Mouse (Mus musculus): ENCODE measurements around the gene Ccdc85b.
"Not testable (repeated sequence)": the region's sequence is repeated elsewhere in the genome, so short reads cannot be mapped to it uniquely, and the experiment has no call there.

Gene Ccdc85b

DNA sequence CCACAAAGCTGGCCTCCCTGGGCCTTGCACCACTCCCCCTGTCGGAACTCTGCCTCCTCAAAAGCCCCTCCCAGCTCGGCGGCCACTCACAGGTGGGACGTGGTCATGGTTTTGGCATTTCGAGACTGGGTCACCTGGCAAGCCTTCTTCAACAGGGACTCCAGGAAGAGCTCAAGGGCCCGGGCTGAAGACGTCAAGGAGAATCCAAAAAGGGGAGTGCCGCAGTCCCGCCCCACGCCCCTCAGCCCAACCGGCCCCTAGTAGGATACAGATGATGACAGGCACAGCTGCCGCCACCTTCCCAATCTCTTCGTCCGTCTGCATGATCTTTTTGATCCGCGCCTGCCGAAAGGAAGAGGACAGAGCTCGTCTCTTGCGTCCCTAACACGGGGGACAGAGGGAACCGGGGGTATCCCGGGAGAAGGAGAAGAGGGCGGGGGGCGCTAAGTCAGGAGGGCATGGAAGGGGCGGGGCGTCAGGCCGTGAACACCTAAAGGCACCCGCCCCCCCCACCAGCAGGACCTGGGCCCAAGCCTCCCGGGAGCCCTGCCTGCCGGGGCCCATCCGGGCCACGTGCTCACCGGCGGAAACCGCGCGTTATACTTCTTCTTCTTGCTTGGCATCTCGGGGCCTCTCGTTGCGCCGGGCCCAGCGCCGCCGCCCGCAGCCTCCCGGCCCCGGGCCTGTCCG lies 33.5 kb downstream of the Ccdc85b start:
- DNase-seq (ENCODE audit: low spot score): peak; percentile 50

- no peak for DNase-seq (ENCODE audit: low spot score)
Observed at GRCm38 (mm10) chr19:5423561-5423960, 34.1 kb downstream of the Ccdc85b start.

DNA sequence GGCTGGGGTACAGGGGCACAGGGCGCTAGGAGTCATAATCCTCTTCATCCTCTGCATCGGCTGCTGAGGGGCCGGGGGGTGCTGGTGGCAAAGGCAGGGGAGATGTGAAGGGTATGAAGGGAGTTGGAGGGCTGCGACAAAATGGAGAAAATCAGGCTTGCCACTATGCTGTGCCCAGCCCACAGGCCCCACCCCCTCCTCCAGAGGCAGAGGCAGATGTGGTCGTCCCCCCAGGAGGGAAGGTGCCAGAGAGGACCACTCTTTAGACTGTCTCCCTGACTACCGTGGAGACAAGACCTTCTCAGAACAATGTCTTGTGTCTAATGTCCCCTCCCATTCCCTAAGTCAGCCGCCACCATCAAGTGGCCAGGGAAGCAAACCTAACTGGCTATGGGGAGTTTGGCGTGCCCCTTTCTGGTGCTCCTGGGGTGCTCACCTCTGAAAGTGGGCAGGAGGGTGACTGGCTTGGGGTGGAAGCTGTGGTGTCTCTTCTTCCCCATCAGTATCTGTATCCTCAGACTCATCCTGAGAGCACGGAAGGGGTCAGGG lies 34.7 kb downstream of the Ccdc85b start:
- DNase-seq (ENCODE audit: low spot score): no peak

DNA sequence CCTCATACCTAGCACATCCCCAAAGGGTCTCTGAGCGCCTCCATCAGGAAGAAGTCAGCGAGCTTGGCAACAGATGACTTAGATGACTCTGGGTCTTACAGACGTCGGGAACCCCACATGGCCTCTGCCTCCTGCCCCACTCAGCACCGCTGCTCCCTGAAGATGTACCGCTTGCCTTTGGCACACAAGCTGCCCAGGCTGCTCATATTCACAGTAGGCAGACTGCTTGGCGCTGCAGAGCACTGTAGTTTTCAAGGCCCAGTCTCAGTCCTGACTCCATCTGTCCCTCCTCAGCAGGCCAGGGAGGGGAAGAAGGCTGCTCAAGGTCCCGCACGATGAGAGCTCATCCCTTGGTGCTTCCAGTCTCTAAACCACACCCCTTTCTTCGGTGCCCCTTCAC lies 35.4 kb downstream of the Ccdc85b start:
- no peak for DNase-seq (ENCODE audit: low spot score)

DNA sequence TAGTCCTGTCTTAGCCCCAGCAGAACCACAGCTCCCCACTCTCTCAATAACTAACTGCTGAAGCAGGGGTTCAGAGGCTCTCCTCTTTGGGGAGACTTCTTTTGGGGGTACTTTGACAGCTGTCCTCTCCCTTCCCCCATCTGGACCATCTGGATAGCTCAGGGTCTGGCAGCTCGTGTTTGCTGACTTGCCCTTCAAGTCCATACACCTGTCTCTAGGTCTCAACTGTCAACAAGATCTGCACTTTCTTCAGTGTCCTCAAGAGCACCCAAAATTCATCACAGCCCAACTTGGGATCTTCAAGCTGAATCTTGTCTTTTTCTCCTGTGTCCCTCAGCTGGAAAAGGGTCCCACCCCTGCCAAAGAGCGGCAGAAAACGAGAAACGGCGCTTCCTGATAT lies 35.9 kb downstream of the Ccdc85b start:
- no peak for DNase-seq (ENCODE audit: low spot score)

DNA sequence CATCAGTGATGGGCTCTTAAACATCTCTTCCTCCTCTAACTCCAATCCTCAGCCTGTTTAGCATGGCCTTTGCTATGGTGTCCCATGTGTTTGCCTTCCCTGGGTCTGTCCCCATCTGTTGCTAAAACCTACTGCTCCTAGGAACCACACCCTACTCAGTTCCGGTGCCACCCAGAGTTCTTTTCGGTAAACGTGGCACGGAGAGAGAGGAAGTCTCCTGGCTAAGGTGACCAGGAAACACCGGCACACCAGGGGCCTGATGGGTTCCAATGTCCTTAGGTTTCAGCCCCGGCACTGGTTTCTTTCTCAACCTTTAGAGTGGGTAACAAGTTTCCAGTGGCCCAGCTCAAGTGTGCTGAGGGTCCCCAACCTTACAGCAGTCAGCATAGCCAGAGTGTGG lies 37.1 kb downstream of the Ccdc85b start:
- no peak for DNase-seq (ENCODE audit: low spot score)

DNA sequence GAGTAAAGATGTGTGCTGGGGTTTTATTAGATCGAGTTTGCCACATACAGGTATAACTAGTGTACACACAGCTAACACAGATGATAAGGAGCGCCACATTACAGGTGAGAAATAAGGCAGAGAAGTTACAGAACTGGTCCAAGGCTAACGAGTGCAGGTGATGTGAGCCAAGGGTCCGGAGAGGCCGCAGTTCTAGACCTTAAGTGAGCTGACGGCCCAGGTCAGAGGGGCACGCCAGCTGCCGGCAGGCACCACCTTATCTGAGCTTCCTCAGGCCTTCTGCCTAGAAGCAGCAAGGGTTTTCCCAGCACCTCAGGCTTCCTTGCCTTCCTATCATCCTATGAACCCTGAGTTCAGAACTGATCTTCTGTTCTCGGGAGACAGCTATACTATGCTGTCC lies 38.1 kb downstream of the Ccdc85b start:
- no peak for DNase-seq (ENCODE audit: low spot score)

DNA sequence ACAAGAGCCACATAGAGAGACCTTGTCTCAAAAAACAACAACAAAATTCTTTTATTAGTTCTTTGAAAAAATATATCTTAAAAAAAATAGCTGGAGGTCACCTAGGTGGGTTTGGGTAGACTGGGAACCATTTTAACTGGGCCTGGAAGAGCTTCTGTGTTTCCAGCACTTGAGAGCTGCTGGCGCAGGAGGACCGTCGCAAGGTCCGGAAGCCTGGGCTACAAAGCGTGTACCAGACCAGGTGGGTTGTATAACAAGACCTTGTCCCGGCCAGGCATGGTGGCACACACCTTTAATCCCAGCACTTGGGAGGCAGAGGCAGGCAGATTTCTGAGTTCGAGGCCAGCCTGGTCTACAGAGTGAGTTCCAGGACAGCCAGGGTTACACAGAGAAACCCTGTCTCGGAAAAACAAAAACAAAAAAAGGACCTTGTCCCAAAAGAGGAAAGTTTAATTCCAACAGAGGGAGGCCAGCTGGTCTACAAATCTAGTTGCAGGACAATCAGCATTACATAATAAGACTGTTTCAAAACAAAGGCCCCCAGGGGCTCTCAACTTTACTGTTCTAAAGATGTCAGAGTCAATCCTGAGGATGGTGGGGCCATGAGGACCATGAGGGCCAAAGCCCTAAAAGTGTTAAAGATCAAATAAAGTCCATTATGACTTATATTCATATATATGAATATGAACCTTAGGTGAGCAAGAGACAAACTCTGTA lies 38.8 kb downstream of the Ccdc85b start:
- no peak for DNase-seq (ENCODE audit: low spot score)

- no peak for DNase-seq (ENCODE audit: low spot score)
Observed at GRCm38 (mm10) chr19:5414534-5414957, 43.1 kb downstream of the Ccdc85b start.

- no peak for DNase-seq (ENCODE audit: low spot score)
Observed at GRCm38 (mm10) chr19:5413840-5414239, 43.9 kb downstream of the Ccdc85b start.

- DNase-seq (ENCODE audit: low spot score): no peak
Observed at GRCm38 (mm10) chr19:5411961-5412360, 45.7 kb downstream of the Ccdc85b start.

- no peak for DNase-seq (ENCODE audit: low spot score)
Observed at GRCm38 (mm10) chr19:5410641-5411040, 47.1 kb downstream of the Ccdc85b start.

GRCm38 (mm10) chr19:5409068-5409467 lies 48.6 kb downstream of the Ccdc85b start:
- no peak for DNase-seq (ENCODE audit: low spot score)

- no peak for DNase-seq (ENCODE audit: low spot score)
Observed at GRCm38 (mm10) chr19:5408057-5409001, 49.4 kb downstream of the Ccdc85b start.

- DNase-seq (ENCODE audit: low spot score): no peak
Observed at GRCm38 (mm10) chr19:5407133-5407532, 50.6 kb downstream of the Ccdc85b start.

DNA sequence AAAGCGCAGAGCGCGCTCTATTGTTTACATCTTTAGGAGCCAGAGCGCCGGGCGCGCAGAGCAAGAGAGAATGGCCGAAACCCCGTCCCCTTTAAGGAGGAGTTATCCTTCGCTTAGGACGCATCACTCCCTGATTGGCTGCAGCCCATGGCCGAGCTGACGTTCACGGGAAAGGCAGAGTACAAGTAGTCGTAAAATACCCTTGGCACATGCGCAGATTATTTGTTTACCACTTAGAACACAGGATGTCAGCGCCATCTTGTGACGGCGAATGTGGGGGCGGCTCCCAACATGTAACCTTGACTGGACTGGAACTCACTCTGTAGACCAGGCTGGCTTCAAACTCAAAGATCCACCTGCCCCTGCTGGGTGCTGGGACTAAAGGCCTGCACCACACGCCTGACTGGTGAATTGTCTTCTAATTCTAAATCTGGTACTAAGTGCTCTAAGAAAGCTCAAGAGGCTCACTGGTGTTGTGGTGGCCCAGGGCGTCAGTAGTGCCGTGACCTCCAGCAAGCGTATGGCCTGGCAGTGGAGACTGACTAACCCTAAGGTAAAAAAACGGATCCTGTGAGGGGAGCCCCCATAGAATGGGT lies 51.1 kb downstream of the Ccdc85b start:
- not testable (repeated sequence) for DNase-seq (ENCODE audit: low spot score)

DNA sequence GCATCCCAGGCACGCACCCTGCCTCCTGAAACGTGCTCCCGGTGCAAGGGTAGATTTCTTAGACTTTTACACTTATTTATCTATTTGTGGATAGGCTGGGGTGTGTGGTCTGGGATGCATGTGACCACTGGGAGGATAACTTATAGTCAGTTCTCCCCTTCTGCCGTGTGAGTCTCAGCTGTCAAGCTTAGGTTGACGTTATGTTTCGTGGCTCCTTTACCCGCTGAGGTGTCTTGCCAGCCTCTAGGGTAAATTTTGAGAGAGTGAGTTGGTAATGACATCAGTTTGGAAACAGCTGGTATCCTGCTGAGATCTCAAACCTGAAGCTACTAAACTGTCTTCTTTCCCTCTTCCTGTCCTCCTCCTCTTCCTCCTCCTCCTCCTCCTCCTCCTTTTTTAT lies 51.8 kb downstream of the Ccdc85b start:
- DNase-seq (ENCODE audit: low spot score): no peak

Measured in spleen, adult 12 weeks (tissue).